Mouse (Mus musculus) heart, embryonic 14.5 days (tissue): ENCODE measurements around the gene Plekhn1. TPM values are rescaled to one million over a fixed set of nuclear protein-coding genes. Genes with fewer than 3 reads are reported as not detected.
A peak's percentile ranks its signal among the peaks of the same experiment; 100 is the strongest.

Experiments used
- ATAC-seq: fragments of 200-750 bp; cut with Nextera tagmentation; 2 replicates; pipeline ENCODE4 v1.8.0; 2017; ENCODE audit warnings: low read depth, moderate TSS enrichment; ENCODE audit not compliant: insufficient number of reproducible peaks, insufficient read depth, low FRiP score
- H3K27ac ChIP-seq, 2 experiments: fragments of 200-500 bp in 1 of 2; fragments of 300-500 bp in 1 of 2; sonication (generic) in 1 of 2; replicated peaks in 1 of 2; 2 replicates each; pipeline ENCODE4 v1.5.1; 2012 to 2014; ENCODE audit warnings: low read depth in 2 of 2, low read length in 2 of 2, control low read depth in 1 of 2, mild to moderate bottlenecking in 1 of 2, mixed read lengths in 1 of 2; ENCODE audit not compliant: control insufficient read depth in 1 of 2, insufficient read depth in 1 of 2
- H3K27me3 ChIP-seq: fragments of 300-500 bp; sonication (generic); 2 replicates; pipeline ENCODE4 v1.6.1; 2014; ENCODE audit warnings: mild to moderate bottlenecking, low read length, control low read depth; ENCODE audit not compliant: control insufficient read depth, insufficient read depth
- H3K36me3 ChIP-seq: fragments of 300-500 bp; sonication (generic); 2 replicates; pipeline ENCODE4 v1.6.1; 2014; ENCODE audit warnings: mild to moderate bottlenecking, control low read depth, low read length, mixed read lengths; ENCODE audit not compliant: control insufficient read depth, insufficient read depth
- H3K4me1 ChIP-seq, 2 experiments: fragments of 200-500 bp in 1 of 2; fragments of 300-500 bp in 1 of 2; sonication (generic) in 1 of 2; 2 replicates each; pipeline ENCODE4 v1.6.1; 2012 to 2014; ENCODE audit warnings: low read length in 2 of 2, control low read depth in 1 of 2, mixed read lengths in 1 of 2; ENCODE audit not compliant: control insufficient read depth in 2 of 2, insufficient read depth in 2 of 2
- H3K4me2 ChIP-seq: fragments of 300-500 bp; sonication (generic); 2 replicates; pipeline ENCODE4 v1.6.1; 2014; ENCODE audit warnings: mild to moderate bottlenecking, low read length
- H3K4me3 ChIP-seq, 2 experiments: fragments of 200-500 bp in 1 of 2; fragments of 300-500 bp in 1 of 2; sonication (generic) in 1 of 2; 2 replicates each; pipeline ENCODE4 v1.5.1; 2012 to 2014; ENCODE audit warnings: low read length in 2 of 2, mild to moderate bottlenecking in 2 of 2, control low read depth in 1 of 2, low read depth in 1 of 2, moderate library complexity in 1 of 2; ENCODE audit not compliant: control insufficient read depth in 1 of 2, insufficient read depth in 1 of 2
- H3K9ac ChIP-seq: fragments of 300-500 bp; sonication (generic); 2 replicates; pipeline ENCODE4 v1.6.1; 2014; ENCODE audit warnings: mild to moderate bottlenecking, low read length
- H3K9me3 ChIP-seq: fragments of 300-500 bp; sonication (generic); 2 replicates; pipeline ENCODE4 v1.6.1; 2016; ENCODE audit warnings: low read length, control low read depth; ENCODE audit not compliant: control insufficient read depth
- WGBS: fragments of 180-500 bp; shearing (Covaris S2); extraction: QIAGEN DNeasy Blood & Tissue Kit; methylation state at CpG from one replicate; pipeline ENCODE4 v1.1.7; 2014; 5-methylcytosine and 5-hydroxymethylcytosine counted together
- microRNA-seq: library from miRNA; unstranded; fragments of <30 nt; microRNA quantifications from one replicate; pipeline ENCODE4, GENCODE M21; 2016
- polyA plus RNA-seq: library from polyadenylated mRNA; unstranded; fragments of >200 nt; fragmentation: Nextera tagmentation; extraction: Ambion mirVana; gene quantifications from 2 replicates; pipeline ENCODE4 v1.2.1, GENCODE M21; 2014

Gene Plekhn1
- polyA plus RNA-seq, 1 experiment from 2014 or later = 15.3 TPM

- Histone ChIP-seq H3K4me2 (no peak overlapping the region), H3K36me3 (peaks cover 99% of the 10 kb centered on the region), H3K9me3 (no peaks in the 10 kb centered on the region), H3K27me3 (no peaks in the 10 kb centered on the region), H3K4me3 (no peak overlapping the region), H3K9ac (no peak overlapping the region), H3K27ac (no peak overlapping the region), H3K4me1 (no peaks in the 10 kb centered on the region)
- WGBS = 90% methylated on average over 11 of the region's 11 CpGs
- ATAC-seq = no peak
Observed at GRCm38 (mm10) chr4:156171828-156172227, 62.8 kb downstream of the Plekhn1 start.

Small RNA genes lying within 50 kb of the gene (microRNA-seq; reads per million reads assigned to microRNA genes)
- gene Mir7658 = 4.8 reads per million, percentile 13 among the genes with 10 or more reads in this experiment

Other genes starting within 250 kb of the Plekhn1 start
- 8.9 and 11.5 TPM in 2 replicates for gene B3galt6, start 242.2 kb downstream of the Plekhn1 start, polyA plus RNA-seq
- gene Sdf4, start 242.0 kb downstream of the Plekhn1 start, polyA plus RNA-seq = 133 and 137 TPM in 2 replicates
- gene Tnfrsf4, start 221.0 kb downstream of the Plekhn1 start, polyA plus RNA-seq = 0.51 and 0.57 TPM in 2 replicates
- gene Tnfrsf18, start 208.7 kb downstream of the Plekhn1 start, polyA plus RNA-seq = 2.2 and 2.3 TPM in 2 replicates
- 0.11 and 0.26 TPM in 2 replicates for gene Ttll10, start 175.4 kb downstream of the Plekhn1 start, polyA plus RNA-seq
- 12.0 and 14.6 TPM in 2 replicates for gene 9430015G10Rik, start 124.9 kb downstream of the Plekhn1 start, polyA plus RNA-seq
- gene Rnf223, start 104.3 kb downstream of the Plekhn1 start, polyA plus RNA-seq = 0.07 and 0.22 TPM in 2 replicates
- gene Agrn, start 37.4 kb downstream of the Plekhn1 start, polyA plus RNA-seq = 44.1 and 47.0 TPM in 2 replicates
- 0.84 and 1.4 TPM in 2 replicates for gene Isg15, start 34.0 kb downstream of the Plekhn1 start, polyA plus RNA-seq
- gene AW011738, start 31.6 kb downstream of the Plekhn1 start, polyA plus RNA-seq = 0.84 and 1.4 TPM in 2 replicates
- gene Perm1, start 19.0 kb downstream of the Plekhn1 start, polyA plus RNA-seq = 6.1 and 6.5 TPM in 2 replicates
- 37.0 and 38.2 TPM in 2 replicates for gene Noc2l, start 1.2 kb upstream of the Plekhn1 start, polyA plus RNA-seq
- gene Samd11, start 20.8 kb upstream of the Plekhn1 start, polyA plus RNA-seq = 0.40 and 0.41 TPM in 2 replicates
- gene Vmn2r-ps159, start 96.2 kb upstream of the Plekhn1 start, polyA plus RNA-seq = not detected in 2 replicates